8 mouse cellular contexts compared by ENCODE assay signal in genomic region chr7:45919083-45919671, GRCm38 (mm10). TPM values are rescaled to one million over a fixed set of nuclear protein-coding genes. Genes with fewer than 3 reads are reported as not detected.
DNase-seq lines count a peak whose midpoint lies in the region; ATAC-seq and TF ChIP-seq lines count a peak whose summit lies in the region.

No protein-coding gene starts in this region.

- no peaks in the 10 kb centered on the region; the same call in 1 of the 2 replicates for H3K36me3 ChIP-seq in kidney, embryonic 14.5 days (ENCODE audit: control insufficient read depth, insufficient read depth, low read length)
- no peaks in the 10 kb centered on the region for H3K36me3 ChIP-seq in ES-Bruce4 (ENCODE audit: control insufficient read depth, insufficient read depth, low read length, poor library complexity, severe bottlenecking)
- H3K36me3 ChIP-seq in embryonic facial prominence, embryonic 15.5 days, result 0 out of 2 replicates have a peak, but pooled peaks cover 5% of the 10 kb centered on the region
- H3K36me3 ChIP-seq in macrophage (ENCODE audit: inconsistent target), result peaks cover 17% of the 10 kb centered on the region

- no peak for TF ChIP-seq POLR2A in ES-Bruce4 (IDR thresholded peaks at IDR 0.05; ENCODE audit: insufficient read depth, low read length)

- 76% methylated on average over 14 of the region's 14 CpGs for WGBS in kidney, embryonic 14.5 days
- WGBS in embryonic facial prominence, embryonic 15.5 days, result 67% methylated on average over 14 of the region's 14 CpGs
- 70% methylated on average over 14 of the region's 14 CpGs for WGBS in macrophage (ENCODE audit: missing documents)

- peak; percentile 98 for TF ChIP-seq CTCF in ES-Bruce4 (IDR thresholded peaks at IDR 0.05; ENCODE audit: low read depth, low read length)

- TF ChIP-seq EP300 in ES-Bruce4 (IDR thresholded peaks at IDR 0.05; ENCODE audit: insufficient read depth, low read depth, low read length), result peak; percentile 57; the same call in 1 of the 2 replicates

- no peak for ATAC-seq in kidney, embryonic 14.5 days (ENCODE audit: low FRiP score, low TSS enrichment)
- no peak for ATAC-seq in embryonic facial prominence, embryonic 15.5 days (ENCODE audit: insufficient number of reproducible peaks, low FRiP score, low TSS enrichment, low read depth)

- H3K79me2 ChIP-seq in macrophage (ENCODE audit: inconsistent target), result peaks cover 34% of the 10 kb centered on the region

- no peaks in the 10 kb centered on the region for H3K27me3 ChIP-seq in kidney, embryonic 14.5 days (ENCODE audit: control insufficient read depth, insufficient read depth, low read length)
- H3K27me3 ChIP-seq in ES-Bruce4 (ENCODE audit: control insufficient read depth, insufficient read depth, low read length, poor library complexity, severe bottlenecking), result no peaks in the 10 kb centered on the region
- no peaks in the 10 kb centered on the region for H3K27me3 ChIP-seq in embryonic facial prominence, embryonic 15.5 days

- H3K4me2 ChIP-seq in kidney, embryonic 14.5 days (replicated peaks; ENCODE audit: low read depth, low read length), result peak overlapping the region; percentile 50; the same call in 1 of the 2 replicates
- peak overlapping the region; percentile 71 for H3K4me2 ChIP-seq in embryonic facial prominence, embryonic 15.5 days (replicated peaks)

- H3K9me3 ChIP-seq in kidney, embryonic 14.5 days (ENCODE audit: control insufficient read depth, low read length), result no peaks in the 10 kb centered on the region
- no peaks in the 10 kb centered on the region for H3K9me3 ChIP-seq in ES-Bruce4 (replicated peaks; ENCODE audit: control insufficient read depth, insufficient read depth, low read length, poor library complexity, severe bottlenecking)
- H3K9me3 ChIP-seq in embryonic facial prominence, embryonic 15.5 days (replicated peaks), result no peaks in the 10 kb centered on the region

- H3K27ac ChIP-seq in kidney, embryonic 14.5 days (ENCODE audit: low read depth, low read length), result no peak overlapping the region
- H3K27ac ChIP-seq in ES-Bruce4 (ENCODE audit: insufficient read depth, low read length) (no peak overlapping the region), macrophage (peak overlapping the region; percentile 100; the same call in 1 of the 2 replicates)
- H3K27ac ChIP-seq in embryonic facial prominence, embryonic 15.5 days (replicated peaks), result peak overlapping the region; percentile 98

- H3K4me3 ChIP-seq in kidney, embryonic 14.5 days (ENCODE audit: low read length), result no peak overlapping the region
- H3K4me3 ChIP-seq in ES-Bruce4 (ENCODE audit: low read depth, low read length) (peak overlapping the region; percentile 64), macrophage (ENCODE audit: inconsistent target) (peak overlapping the region; percentile 96)
- peak overlapping the region; percentile 56 for H3K4me3 ChIP-seq in embryonic facial prominence, embryonic 15.5 days (replicated peaks)

- DNase-seq in kidney, adult 8-10 months, result no peak
- DNase-seq in urinary bladder, adult 18-20 months (ENCODE audit: low spot score in 2 of 2), result no peak
- DNase-seq in Muller cell, postnatal 12 days (ENCODE audit: inconsistent ontology term), result no peak
- DNase-seq in layer of hippocampus, adult 9-10 months (ENCODE audit: low spot score), result no peak

- H3K4me1 ChIP-seq in kidney, embryonic 14.5 days (ENCODE audit: control insufficient read depth, insufficient read depth, low read length), result peaks cover 57% of the 10 kb centered on the region
- peaks cover 2% of the 10 kb centered on the region for H3K4me1 ChIP-seq in ES-Bruce4 (ENCODE audit: control insufficient read depth, insufficient read depth, low read length)
- peaks cover 81% of the 10 kb centered on the region for H3K4me1 ChIP-seq in embryonic facial prominence, embryonic 15.5 days

- H3K9ac ChIP-seq in kidney, embryonic 14.5 days (ENCODE audit: low read depth, low read length), result 0 out of 2 replicates have a peak overlapping the region, but pooled peaks have one; percentile 65
- peak overlapping the region; percentile 48; the same call in 1 of the 2 replicates for H3K9ac ChIP-seq in ES-Bruce4 (ENCODE audit: low read depth, poor library complexity, severe bottlenecking)
- peak overlapping the region; percentile 49; the same call in 1 of the 2 replicates for H3K9ac ChIP-seq in embryonic facial prominence, embryonic 15.5 days

RNA-seq across cellular contexts. Expression of gene Emp3, which starts 2.0 kb away (rescaled TPM):
- polyA plus RNA-seq in kidney, embryonic 14.5 days (2014; fragmentation: Nextera tagmentation; extraction: Ambion mirVana), result 171 and 182 TPM in 2 replicates
- polyA plus RNA-seq in ES-Bruce4 (2011; ENCODE audit: insufficient read depth, insufficient read length, low read depth, missing spikeins), result 10.6 and 11.0 TPM in 2 replicates
- polyA plus RNA-seq in embryonic facial prominence, embryonic 15.5 days (2015; fragmentation: Nextera tagmentation; extraction: Ambion mirVana), result 307 and 335 TPM in 2 replicates
- 100 to 1,000 TPM in 1 of 26 experiments, 10 to 100 TPM in 25; 13.0 to 118 (median 50.6) TPM for total RNA-seq in macrophage (2018; cell fraction: chromatin; rRNA removed)
- total RNA-seq in macrophage (2018; cell fraction: cytosol; rRNA removed), result 100 to 1,000 TPM; 259 to 551 (median 444) TPM
- 100 to 1,000 TPM in 24 of 26 experiments, 10 to 100 TPM in 2; 48.0 to 297 (median 164) TPM for total RNA-seq in macrophage (2018; cell fraction: nucleus; rRNA removed)
- 271 to 666 TPM (median 552 TPM) in 3 replicates for polyA plus RNA-seq in macrophage (2018)

RNA-seq across cellular contexts. Expression of gene Ccdc114, which starts 4.7 kb away (rescaled TPM):
- 8.0 and 10.0 TPM in 2 replicates for polyA plus RNA-seq in kidney, embryonic 14.5 days (2014; fragmentation: Nextera tagmentation; extraction: Ambion mirVana)
- polyA plus RNA-seq in ES-Bruce4 (2011; ENCODE audit: insufficient read depth, insufficient read length, low read depth, missing spikeins) (7.6 and 10.2 TPM in 2 replicates), macrophage (2018) (0.65 to 1.0 TPM (median 1.0 TPM) in 3 replicates)
- 5.7 and 9.8 TPM in 2 replicates for polyA plus RNA-seq in embryonic facial prominence, embryonic 15.5 days (2015; fragmentation: Nextera tagmentation; extraction: Ambion mirVana)
- total RNA-seq in macrophage (2018; cell fraction: chromatin; rRNA removed), result 10 to 100 TPM in 10 of 26 experiments, 1 to 10 TPM in 16; 2.1 to 15.0 (median 8.9) TPM
- 1 to 10 TPM in 7 of 26 experiments, under 1 TPM in 19; 0.33 to 1.5 (median 0.86) TPM for total RNA-seq in macrophage (2018; cell fraction: cytosol; rRNA removed)
- 10 to 100 TPM in 1 of 26 experiments, 1 to 10 TPM in 25; 1.2 to 10.6 (median 3.5) TPM for total RNA-seq in macrophage (2018; cell fraction: nucleus; rRNA removed)

RNA-seq across cellular contexts. Expression of gene Tmem143, which starts 22.4 kb away (rescaled TPM):
- polyA plus RNA-seq in kidney, embryonic 14.5 days (2014; fragmentation: Nextera tagmentation; extraction: Ambion mirVana), result 4.5 and 5.0 TPM in 2 replicates
- polyA plus RNA-seq in ES-Bruce4 (2011; ENCODE audit: insufficient read depth, insufficient read length, low read depth, missing spikeins) (21.7 and 28.2 TPM in 2 replicates), macrophage (2018) (11.6 to 13.1 TPM (median 12.8 TPM) in 3 replicates)
- 4.9 and 5.0 TPM in 2 replicates for polyA plus RNA-seq in embryonic facial prominence, embryonic 15.5 days (2015; fragmentation: Nextera tagmentation; extraction: Ambion mirVana)
- total RNA-seq in macrophage (2018; cell fraction: chromatin; rRNA removed), result 10 to 100 TPM in 9 of 26 experiments, 1 to 10 TPM in 17; 1.3 to 18.9 (median 7.3) TPM
- 10 to 100 TPM in 11 of 26 experiments, 1 to 10 TPM in 15; 6.6 to 14.2 (median 9.7) TPM for total RNA-seq in macrophage (2018; cell fraction: cytosol; rRNA removed)
- total RNA-seq in macrophage (2018; cell fraction: nucleus; rRNA removed), result 10 to 100 TPM in 7 of 26 experiments, 1 to 10 TPM in 19; 2.1 to 19.1 (median 6.3) TPM

RNA-seq across cellular contexts. Expression of gene Syngr4, which starts 22.7 kb away (rescaled TPM):
- polyA plus RNA-seq in kidney, embryonic 14.5 days (2014; fragmentation: Nextera tagmentation; extraction: Ambion mirVana), result 0.90 and 2.1 TPM in 2 replicates
- polyA plus RNA-seq in ES-Bruce4 (2011; ENCODE audit: insufficient read depth, insufficient read length, low read depth, missing spikeins) (2.0 and 3.4 TPM in 2 replicates), macrophage (2018) (not detected in 3 replicates)
- 0.40 and 0.77 TPM in 2 replicates for polyA plus RNA-seq in embryonic facial prominence, embryonic 15.5 days (2015; fragmentation: Nextera tagmentation; extraction: Ambion mirVana)
- not detected for total RNA-seq in macrophage (2018; cell fraction: chromatin; rRNA removed)
- under 1 TPM in 3 of 26 experiments, not detected in 23; 0.19 to 0.33 (median 0.23) TPM for total RNA-seq in macrophage (2018; cell fraction: cytosol; rRNA removed)
- not detected for total RNA-seq in macrophage (2018; cell fraction: nucleus; rRNA removed)

RNA-seq across cellular contexts. Expression of gene Grin2d, which starts 41.0 kb away (rescaled TPM):
- polyA plus RNA-seq in kidney, embryonic 14.5 days (2014; fragmentation: Nextera tagmentation; extraction: Ambion mirVana), result 0.28 and 0.37 TPM in 2 replicates
- polyA plus RNA-seq in ES-Bruce4 (2011; ENCODE audit: insufficient read depth, insufficient read length, low read depth, missing spikeins) (0.43 and 0.68 TPM in 2 replicates), macrophage (2018) (0.11 to 0.12 TPM in 2 of 3 replicates, not detected in the other)
- polyA plus RNA-seq in embryonic facial prominence, embryonic 15.5 days (2015; fragmentation: Nextera tagmentation; extraction: Ambion mirVana), result 0.67 and 0.79 TPM in 2 replicates
- under 1 TPM in 18 of 26 experiments, not detected in 8; 0.12 to 0.65 (median 0.28) TPM for total RNA-seq in macrophage (2018; cell fraction: chromatin; rRNA removed)
- total RNA-seq in macrophage (2018; cell fraction: cytosol; rRNA removed), result under 1 TPM in 24 of 26 experiments, not detected in 2; 0.03 to 0.13 (median 0.05) TPM
- total RNA-seq in macrophage (2018; cell fraction: nucleus; rRNA removed), result under 1 TPM in 17 of 26 experiments, not detected in 9; 0.06 to 0.50 (median 0.21) TPM

Comparison
In these comparisons a context has a peak if more than half of its experiments do, and no peak if none do; other contexts are left out.
1. H3K27ac ChIP-seq: peak in embryonic facial prominence, embryonic 15.5 days (single experiment) and macrophage (single experiment); none in kidney, embryonic 14.5 days (single experiment) and ES-Bruce4 (single experiment).
2. RNA of gene Emp3, which starts 2.0 kb away (polyA plus RNA-seq): 307 to 335 TPM in embryonic facial prominence, embryonic 15.5 days, 271 to 666 TPM in macrophage and 171 to 182 TPM in kidney, embryonic 14.5 days; 10.6 to 11.0 TPM in ES-Bruce4; every median in the first group is over 10 times any median in the second.
3. Peak in every context shown above with its lines, with median percentiles within 50 percentile points of each other: H3K9ac ChIP-seq.